20 mouse cellular contexts compared by ENCODE assay signal in genomic region chr15:15361841-15362240, GRCm38 (mm10).
DNase-seq lines count a peak whose midpoint lies in the region; ATAC-seq and TF ChIP-seq lines count a peak whose summit lies in the region.
"Had no signal": no experiment of that assay in that cellular context is flagged by ENCODE, and none has a peak within 500 bp of the region (broad histone marks: within the 10 kb centered on the region; RNA-seq: fewer than 3 reads in every experiment).

No protein-coding gene starts in this region.

- H3K4me1 ChIP-seq in hindbrain, postnatal 0 days (ENCODE audit: insufficient read depth, low read length) = no peaks in the 10 kb centered on the region
- H3K4me1 ChIP-seq in hindbrain, embryonic 16.5 days (ENCODE audit: control insufficient read depth, insufficient read depth, low read depth, low read length) = no peaks in the 10 kb centered on the region
- no peaks in the 10 kb centered on the region for H3K4me1 ChIP-seq in midbrain, embryonic 14.5 days (ENCODE audit: control insufficient read depth, insufficient read depth, low read length)
- no peaks in the 10 kb centered on the region for H3K4me1 ChIP-seq in midbrain, embryonic 11.5 days (ENCODE audit: control insufficient read depth, insufficient read depth, low read length)
- no peaks in the 10 kb centered on the region for H3K4me1 ChIP-seq in neural tube, embryonic 14.5 days (ENCODE audit: control insufficient read depth, insufficient read depth, low read length)
- H3K4me1 ChIP-seq: embryonic facial prominence, embryonic 10.5 days; embryonic facial prominence, embryonic 12.5 days; forebrain, embryonic 13.5 days; forebrain, embryonic 15.5 days had no signal

- no peaks in the 10 kb centered on the region for H3K9me3 ChIP-seq in hindbrain, postnatal 0 days (ENCODE audit: low read length)
- no peaks in the 10 kb centered on the region for H3K9me3 ChIP-seq in hindbrain, embryonic 16.5 days (ENCODE audit: control insufficient read depth, low read length)
- no peaks in the 10 kb centered on the region for H3K9me3 ChIP-seq in midbrain, embryonic 14.5 days (ENCODE audit: control insufficient read depth, low read length)
- H3K9me3 ChIP-seq in midbrain, embryonic 11.5 days (ENCODE audit: control insufficient read depth, low read length) = no peaks in the 10 kb centered on the region
- H3K9me3 ChIP-seq in neural tube, embryonic 14.5 days (ENCODE audit: control insufficient read depth, low read length) = no peaks in the 10 kb centered on the region
- H3K9me3 ChIP-seq: embryonic facial prominence, embryonic 10.5 days; embryonic facial prominence, embryonic 12.5 days; forebrain, embryonic 13.5 days; forebrain, embryonic 15.5 days had no signal

- ATAC-seq in hindbrain, postnatal 0 days = no peak
- no peak for ATAC-seq in hindbrain, embryonic 16.5 days
- ATAC-seq in midbrain, embryonic 14.5 days (ENCODE audit: low FRiP score, low TSS enrichment) = no peak
- no peak for ATAC-seq in midbrain, embryonic 11.5 days (ENCODE audit: low FRiP score)
- peak; percentile 54 for ATAC-seq in neural tube, embryonic 14.5 days (ENCODE audit: low read depth)
- ATAC-seq: forebrain, embryonic 13.5 days; forebrain, embryonic 15.5 days had no signal

- TF ChIP-seq POLR2A in brain, embryonic 14.5 days (IDR thresholded peaks at IDR 0.05; ENCODE audit: borderline replicate concordance, extremely low read depth, insufficient read depth, insufficient read length, poor library complexity, severe bottlenecking) = no peak

- TF ChIP-seq CTCF in hindbrain, postnatal 0 days (IDR thresholded peaks at IDR 0.05; ENCODE audit: low read depth) = no peak
- TF ChIP-seq CTCF in brain, embryonic 14.5 days (IDR thresholded peaks at IDR 0.05; ENCODE audit: borderline replicate concordance, extremely low read depth, insufficient read depth, insufficient read length) = no peak

- intact Hi-C loops in heart, postnatal 10 days (cut with DNase I) = no loop called here
- intact Hi-C loops in gastrocnemius, postnatal 36 days (cut with DNase I) = no loop called here

- no peak overlapping the region for H3K4me2 ChIP-seq in hindbrain, postnatal 0 days (ENCODE audit: low read depth, low read length)
- H3K4me2 ChIP-seq in hindbrain, embryonic 16.5 days (ENCODE audit: low read length) = no peak overlapping the region
- no peak overlapping the region for H3K4me2 ChIP-seq in midbrain, embryonic 14.5 days (ENCODE audit: low read length)
- H3K4me2 ChIP-seq in midbrain, embryonic 11.5 days = no peak overlapping the region
- no peak overlapping the region for H3K4me2 ChIP-seq in neural tube, embryonic 14.5 days (ENCODE audit: low read depth, low read length)
- H3K4me2 ChIP-seq: embryonic facial prominence, embryonic 12.5 days; forebrain, embryonic 13.5 days; forebrain, embryonic 15.5 days had no signal

- H3K36me3 ChIP-seq in hindbrain, postnatal 0 days (ENCODE audit: insufficient read depth, low read length) = no peaks in the 10 kb centered on the region
- H3K36me3 ChIP-seq in hindbrain, embryonic 16.5 days (ENCODE audit: control insufficient read depth, insufficient read depth, low read length) = no peaks in the 10 kb centered on the region
- H3K36me3 ChIP-seq in midbrain, embryonic 14.5 days (ENCODE audit: control insufficient read depth, insufficient read depth, low read length) = no peaks in the 10 kb centered on the region
- H3K36me3 ChIP-seq in midbrain, embryonic 11.5 days (ENCODE audit: control insufficient read depth, insufficient read depth, low read length) = no peaks in the 10 kb centered on the region
- H3K36me3 ChIP-seq in neural tube, embryonic 14.5 days (ENCODE audit: control insufficient read depth, insufficient read depth, low read length) = no peaks in the 10 kb centered on the region
- H3K36me3 ChIP-seq: embryonic facial prominence, embryonic 10.5 days; embryonic facial prominence, embryonic 12.5 days; forebrain, embryonic 15.5 days had no signal

- H3K4me3 ChIP-seq in hindbrain, postnatal 0 days (ENCODE audit: low read length) = no peak overlapping the region
- no peak overlapping the region for H3K4me3 ChIP-seq in hindbrain, embryonic 16.5 days (ENCODE audit: low read length)
- H3K4me3 ChIP-seq in midbrain, embryonic 14.5 days (replicated peaks; ENCODE audit: low read depth, low read length) = no peak overlapping the region
- H3K4me3 ChIP-seq in midbrain, embryonic 11.5 days (ENCODE audit: low read depth, low read length) = no peak overlapping the region
- no peak overlapping the region for H3K4me3 ChIP-seq in neural tube, embryonic 14.5 days (ENCODE audit: low read depth, low read length)
- H3K4me3 ChIP-seq: embryonic facial prominence, embryonic 10.5 days; embryonic facial prominence, embryonic 12.5 days; forebrain, embryonic 13.5 days; forebrain, embryonic 15.5 days had no signal

- H3K27ac ChIP-seq in hindbrain, postnatal 0 days = no peak overlapping the region
- no peak overlapping the region for H3K27ac ChIP-seq in hindbrain, embryonic 16.5 days (ENCODE audit: low read depth, low read length)
- no peak overlapping the region for H3K27ac ChIP-seq in midbrain, embryonic 14.5 days (replicated peaks; ENCODE audit: low read depth, low read length)
- no peak overlapping the region for H3K27ac ChIP-seq in midbrain, embryonic 11.5 days (ENCODE audit: low read depth, low read length)
- no peak overlapping the region for H3K27ac ChIP-seq in neural tube, embryonic 14.5 days (ENCODE audit: low read depth, low read length)
- H3K27ac ChIP-seq: embryonic facial prominence, embryonic 10.5 days; embryonic facial prominence, embryonic 12.5 days; forebrain, embryonic 13.5 days; forebrain, embryonic 15.5 days had no signal

- DNase-seq in hindbrain, postnatal 0 days (ENCODE audit: low spot score) = peak; percentile 2
- peak; percentile 8 for DNase-seq in midbrain, embryonic 14.5 days
- DNase-seq in midbrain, embryonic 11.5 days (ENCODE audit: low spot score, missing footprints) = no peak
- DNase-seq in brain, embryonic 14.5 days (ENCODE audit: low read depth) = peak; percentile 13
- DNase-seq in heart, postnatal 10 days = no peak
- DNase-seq in gastrocnemius, postnatal 36 days = no peak
- DNase-seq: adrenal gland, adult 2 months; adrenal gland, postnatal 10 days; adrenal gland, postnatal 25 days; cerebellum, adult 11-12 months; cerebellum, adult 2 months; cerebellum, adult 9-10 months; cerebellum, postnatal 10 days; cerebellum, postnatal 25 days had no signal

- H3K27me3 ChIP-seq in hindbrain, postnatal 0 days (ENCODE audit: insufficient read depth, low read length) = no peaks in the 10 kb centered on the region
- H3K27me3 ChIP-seq in hindbrain, embryonic 16.5 days (replicated peaks; ENCODE audit: control insufficient read depth, insufficient read depth, low read length) = no peaks in the 10 kb centered on the region
- no peaks in the 10 kb centered on the region for H3K27me3 ChIP-seq in midbrain, embryonic 14.5 days (ENCODE audit: control insufficient read depth, insufficient read depth, low read length)
- H3K27me3 ChIP-seq in midbrain, embryonic 11.5 days (ENCODE audit: control insufficient read depth, insufficient read depth, low read length) = no peaks in the 10 kb centered on the region
- no peaks in the 10 kb centered on the region for H3K27me3 ChIP-seq in neural tube, embryonic 14.5 days (ENCODE audit: control insufficient read depth, insufficient read depth, low read length)
- H3K27me3 ChIP-seq: embryonic facial prominence, embryonic 12.5 days; forebrain, embryonic 13.5 days; forebrain, embryonic 15.5 days had no signal

- 75% methylated on average over 1 of the region's 1 CpGs for WGBS in hindbrain, postnatal 0 days
- WGBS in hindbrain, embryonic 16.5 days = 66% methylated on average over 1 of the region's 1 CpGs
- WGBS in midbrain, embryonic 14.5 days = 86% methylated on average over 1 of the region's 1 CpGs
- WGBS in midbrain, embryonic 11.5 days = 80% methylated on average over 1 of the region's 1 CpGs
- WGBS in neural tube, embryonic 14.5 days = 46% methylated on average over 1 of the region's 1 CpGs

- no peak overlapping the region for H3K9ac ChIP-seq in hindbrain, postnatal 0 days (replicated peaks; ENCODE audit: low read length)
- no peak overlapping the region for H3K9ac ChIP-seq in hindbrain, embryonic 16.5 days (ENCODE audit: low read depth, low read length)
- H3K9ac ChIP-seq in midbrain, embryonic 14.5 days (replicated peaks; ENCODE audit: low read length) = no peak overlapping the region
- no peak overlapping the region for H3K9ac ChIP-seq in midbrain, embryonic 11.5 days (ENCODE audit: low read length)
- no peak overlapping the region for H3K9ac ChIP-seq in neural tube, embryonic 14.5 days (replicated peaks; ENCODE audit: low read depth, low read length)
- H3K9ac ChIP-seq: embryonic facial prominence, embryonic 12.5 days; forebrain, embryonic 13.5 days; forebrain, embryonic 15.5 days had no signal

Comparison
In these comparisons a context has a peak if more than half of its experiments do, and no peak if none do; other contexts are left out.
1. DNase-seq: peak in hindbrain, postnatal 0 days (single experiment), midbrain, embryonic 14.5 days (single experiment) and brain, embryonic 14.5 days (single experiment); none in midbrain, embryonic 11.5 days (single experiment), heart, postnatal 10 days (0 of 2) and gastrocnemius, postnatal 36 days (0 of 2).